Mouse (Mus musculus) embryonic fibroblast, embryonic 13.5 days (primary cell): ENCODE measurements around the gene Rgs17. TPM values are rescaled to one million over a fixed set of nuclear protein-coding genes. Genes with fewer than 3 reads are reported as not detected.

Experiments
- H3K27ac ChIP-seq: 2 replicates; pipeline ENCODE4 v1.5.1; 2012; ENCODE audit warnings: low read length, control low read depth, inconsistent platforms; ENCODE audit not compliant: insufficient read depth
- H3K4me1 ChIP-seq: 2 replicates; pipeline ENCODE4 v1.6.1; 2011; ENCODE audit warnings: low read length; ENCODE audit not compliant: control insufficient read depth, insufficient read depth
- H3K4me3 ChIP-seq: 2 replicates; pipeline ENCODE4 v1.5.1; 2011; ENCODE audit warnings: mild to moderate bottlenecking, control low read depth, low read length; ENCODE audit not compliant: insufficient read depth
- CTCF ChIP-seq: IDR thresholded peaks from 2 replicates; pipeline ENCODE4 v1.5.1; 2011; ENCODE audit warnings: mild to moderate bottlenecking, control low read depth, low read length, moderate library complexity, borderline replicate concordance; ENCODE audit not compliant: insufficient read depth
- POLR2A ChIP-seq: IDR thresholded peaks from 2 replicates; pipeline ENCODE4 v1.6.1; 2011; ENCODE audit warnings: low read depth, mild to moderate bottlenecking, control low read depth, low read length, moderate library complexity
- polyA plus RNA-seq: library from polyadenylated mRNA; stranded (reverse); fragments of >200 nt; gene quantifications from 2 replicates; pipeline ENCODE4 v1.2.4, GENCODE M21; 2011; ENCODE audit warnings: low read depth; ENCODE audit not compliant: missing spikeins, insufficient read length

Rgs17 gene
- polyA plus RNA-seq, 1 experiment: 14.6 TPM

DNA sequence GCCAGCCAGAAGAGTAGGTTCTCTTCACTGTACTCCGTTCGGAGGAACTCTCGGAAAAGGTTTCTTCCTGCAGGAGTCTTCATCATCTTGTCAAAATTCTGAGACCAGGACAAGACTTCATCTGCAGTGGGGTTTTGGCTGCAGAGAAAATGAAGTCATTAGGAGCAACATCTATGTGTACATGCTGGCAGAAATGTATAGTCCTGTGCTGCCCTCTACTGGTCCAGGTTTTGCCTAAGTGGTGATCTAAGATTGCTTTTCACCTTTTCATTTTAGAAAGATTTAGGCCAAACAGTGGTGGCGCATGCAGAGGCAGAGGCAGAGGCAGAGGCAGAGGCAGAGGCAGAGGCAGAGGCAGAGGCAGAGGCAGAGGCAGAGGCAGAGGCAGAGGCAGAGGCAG, 80.8 kb downstream of the Rgs17 start:
- no peak for TF ChIP-seq CTCF
- TF ChIP-seq POLR2A: no peak
- no peaks in the 10 kb centered on the region for H3K4me1 ChIP-seq
- no peak overlapping the region for H3K27ac ChIP-seq
- H3K4me3 ChIP-seq: no peak overlapping the region

DNA sequence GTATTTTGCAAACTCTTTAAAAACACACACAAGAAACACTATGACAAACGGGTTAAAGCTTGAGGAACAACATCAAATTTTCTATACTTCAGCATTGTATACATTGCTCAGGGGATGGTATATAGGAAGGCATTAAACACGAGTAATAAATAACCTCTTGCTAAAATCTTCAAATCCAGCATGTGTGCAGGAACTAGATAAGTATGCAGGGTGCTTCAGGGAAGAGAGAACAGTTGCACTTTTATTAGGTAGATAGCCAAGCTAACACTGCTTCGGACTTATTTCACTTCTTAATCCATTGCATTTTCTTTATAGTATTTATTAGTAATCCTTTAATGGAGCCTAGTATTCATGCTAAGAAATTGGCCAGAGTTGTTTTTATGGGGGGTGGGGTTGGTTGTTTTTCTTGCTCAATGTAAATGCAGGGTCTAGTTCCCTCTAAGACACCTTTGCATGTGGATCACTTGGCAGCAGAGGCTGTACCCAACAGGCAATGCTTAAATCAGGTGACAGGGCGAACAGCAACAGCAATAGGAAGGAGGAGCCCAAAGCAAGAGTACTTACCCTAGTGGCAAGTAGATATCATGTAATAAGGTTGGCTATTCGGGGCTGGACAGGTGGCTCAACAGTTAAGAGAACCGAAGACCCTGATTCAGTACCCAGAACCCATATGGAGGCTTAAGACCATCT, 95.7 kb downstream of the Rgs17 start:
- H3K4me3 ChIP-seq: no peak overlapping the region
- no peak overlapping the region for H3K27ac ChIP-seq
- no peak for TF ChIP-seq POLR2A
- TF ChIP-seq CTCF: no peak
- peaks cover 6% of the 10 kb centered on the region; the same call in 1 of the 2 replicates for H3K4me1 ChIP-seq

DNA sequence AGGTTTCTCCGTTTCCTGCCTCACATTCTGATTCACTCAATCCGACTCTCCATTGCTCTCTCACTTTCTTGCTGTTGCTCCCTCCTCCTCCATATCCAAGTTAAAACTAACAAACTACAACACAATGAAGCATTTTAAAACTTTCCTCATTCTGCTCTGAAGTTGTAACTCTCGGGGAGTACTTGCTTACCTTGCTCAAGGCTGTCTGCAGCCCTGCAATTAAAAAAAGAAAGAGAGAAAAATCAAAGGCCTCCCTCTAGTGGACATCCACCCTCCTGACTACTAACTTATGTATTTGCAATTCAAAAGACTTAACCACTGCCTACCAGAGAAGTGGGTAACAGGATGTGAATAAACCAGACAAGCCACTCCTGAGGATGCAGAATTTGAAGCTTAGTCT, 97.4 kb downstream of the Rgs17 start:
- TF ChIP-seq POLR2A: no peak
- TF ChIP-seq CTCF: no peak
- peak overlapping the region; percentile 13 for H3K27ac ChIP-seq
- H3K4me1 ChIP-seq: peaks cover 6% of the 10 kb centered on the region; the same call in 1 of the 2 replicates
- peak overlapping the region; percentile 41 for H3K4me3 ChIP-seq

DNA sequence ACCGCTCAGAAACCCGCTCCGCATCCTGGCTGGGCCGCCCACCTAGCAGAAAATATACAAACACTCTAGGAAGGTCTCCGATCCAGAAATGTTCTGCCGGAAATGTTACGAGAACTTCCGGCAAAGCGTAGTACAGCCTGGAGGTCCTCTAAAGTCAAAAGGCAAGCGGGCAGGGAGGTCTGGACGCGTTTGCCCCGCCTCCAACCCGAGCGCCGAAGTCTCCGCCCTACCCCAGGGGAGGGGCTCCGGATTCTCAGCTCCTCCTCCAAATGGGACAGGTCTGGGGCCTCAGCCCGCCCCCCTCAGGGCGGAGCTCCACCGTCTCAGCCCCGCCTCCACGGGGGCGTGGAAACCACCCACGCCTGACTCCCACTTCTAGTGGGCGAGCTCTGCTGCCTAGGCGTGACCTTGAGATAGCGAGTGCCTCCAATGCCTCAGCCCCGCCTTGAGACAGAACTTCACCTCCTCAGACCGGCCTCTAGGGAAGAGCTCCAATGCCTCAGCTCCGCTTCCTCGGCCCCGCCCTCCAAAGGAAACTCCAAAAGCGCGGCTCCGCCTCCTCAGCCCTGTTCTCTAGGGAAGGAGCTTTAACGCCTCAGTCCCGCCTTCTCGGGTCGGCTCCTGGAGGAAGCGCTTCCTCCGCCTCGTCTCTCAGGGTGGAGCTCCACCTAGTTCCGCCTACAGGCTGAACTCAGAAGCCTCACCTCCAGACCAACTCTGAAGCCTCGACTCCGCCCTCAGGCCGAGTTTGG, 98.3 kb downstream of the Rgs17 start, which contains the start of gene Mtrf1l:
TSS of gene Mtrf1l (minus strand) at position 171 of the 752 bp plus-strand sequence.
- Histone ChIP-seq H3K4me3 (peak within 1 kb of the TSS; percentile 77), H3K27ac (peak within 1 kb of the TSS; percentile 50)
- TF ChIP-seq CTCF (no peak), POLR2A (peak; percentile 70)

DNA sequence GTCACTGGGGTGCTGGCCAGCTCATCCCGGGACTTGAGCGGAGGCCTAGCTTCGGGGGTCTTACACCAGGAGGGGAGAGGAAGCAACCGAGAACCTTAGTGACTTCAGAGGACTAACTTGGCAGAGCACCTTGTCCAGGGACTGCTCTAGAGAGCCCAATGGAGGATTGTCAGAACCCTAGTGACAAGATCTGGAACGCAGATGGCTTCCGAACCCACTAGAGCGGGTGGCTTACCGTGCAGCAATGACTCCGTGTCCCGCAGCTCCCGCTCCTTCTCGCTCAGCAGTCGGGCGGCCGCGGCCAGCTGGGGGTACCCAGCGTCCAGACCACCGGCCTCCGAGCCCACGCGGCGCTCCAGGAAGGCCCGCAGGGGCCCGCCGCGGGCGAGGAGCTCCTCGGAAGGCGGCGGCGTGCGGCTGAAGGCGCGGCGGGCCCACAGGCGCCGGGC, 98.9 kb downstream of the Rgs17 start:
- peaks cover 6% of the 10 kb centered on the region; the same call in 1 of the 2 replicates for H3K4me1 ChIP-seq
- TF ChIP-seq CTCF: no peak
- TF ChIP-seq POLR2A: no peak
- peak overlapping the region; percentile 39 for H3K27ac ChIP-seq
- H3K4me3 ChIP-seq: peak overlapping the region; percentile 77

More for the DNA sequence above, 98.3 kb downstream of the Rgs17 start, which contains the start of gene Mtrf1l:
- peaks cover 6% of the 10 kb centered on the region; the same call in 1 of the 2 replicates for H3K4me1 ChIP-seq

DNA sequence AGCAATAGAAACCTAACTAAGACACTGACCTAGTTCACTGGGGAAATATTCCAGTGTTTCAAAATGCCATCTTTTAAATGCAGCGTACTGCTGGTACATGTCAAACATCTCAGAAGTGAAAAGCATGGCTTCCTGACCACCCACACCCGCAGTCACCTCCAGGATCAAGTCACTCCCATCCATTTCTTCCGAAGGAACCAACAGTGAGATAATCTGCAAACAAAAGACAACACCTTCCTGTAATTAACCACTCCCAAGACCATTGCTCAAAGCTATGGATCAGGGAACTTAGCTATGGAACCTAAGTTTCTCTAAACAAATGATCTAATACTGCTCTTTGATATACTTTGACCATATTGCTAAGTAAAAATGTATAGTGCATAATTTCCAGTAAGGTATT, 103.4 kb downstream of the Rgs17 start:
- H3K27ac ChIP-seq: no peak overlapping the region
- TF ChIP-seq CTCF (no peak), POLR2A (no peak)
- peaks cover 6% of the 10 kb centered on the region; the same call in 1 of the 2 replicates for H3K4me1 ChIP-seq
- H3K4me3 ChIP-seq: no peak overlapping the region

DNA sequence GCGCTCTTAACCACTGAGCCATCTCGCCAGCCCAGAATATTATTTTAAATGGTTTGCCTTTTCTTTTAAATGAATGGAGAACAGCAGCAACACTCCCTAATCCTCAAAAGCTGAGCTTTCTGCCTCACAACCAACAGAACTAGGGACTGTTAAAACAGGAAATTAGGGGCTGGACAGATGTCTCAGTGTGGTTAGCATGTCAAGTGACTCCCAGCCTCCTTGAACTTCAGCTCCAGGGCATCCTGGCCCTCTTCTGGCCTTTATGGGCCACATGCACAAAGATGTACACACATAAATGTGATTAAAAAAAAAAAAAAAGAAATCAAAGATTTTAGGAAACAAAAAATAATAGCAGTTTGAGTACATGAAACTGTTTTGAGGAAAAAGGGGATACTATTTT, 106.2 kb downstream of the Rgs17 start:
- Histone ChIP-seq H3K27ac (no peak overlapping the region), H3K4me3 (no peak overlapping the region), H3K4me1 (no peaks in the 10 kb centered on the region)
- TF ChIP-seq CTCF (no peak), POLR2A (no peak)

DNA sequence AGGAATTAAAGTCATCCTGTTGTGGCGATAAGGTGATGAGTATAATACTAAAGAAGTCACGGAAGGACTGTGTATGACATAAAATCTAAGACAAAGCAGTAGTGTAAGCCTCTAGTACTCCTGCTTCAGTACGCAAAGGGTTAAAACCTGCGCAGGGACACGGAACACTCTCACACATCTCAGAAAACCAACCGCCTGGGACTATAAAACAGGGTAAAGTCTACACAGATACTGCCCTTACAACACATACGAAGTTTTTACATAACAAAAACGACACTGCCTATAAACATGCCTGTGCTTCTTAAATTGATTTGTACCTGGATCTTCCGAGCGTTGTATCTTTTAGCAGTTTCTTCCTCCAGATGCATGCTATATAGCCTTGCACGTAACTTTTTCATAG, 108.5 kb downstream of the Rgs17 start:
- H3K4me1 ChIP-seq: no peaks in the 10 kb centered on the region

DNA sequence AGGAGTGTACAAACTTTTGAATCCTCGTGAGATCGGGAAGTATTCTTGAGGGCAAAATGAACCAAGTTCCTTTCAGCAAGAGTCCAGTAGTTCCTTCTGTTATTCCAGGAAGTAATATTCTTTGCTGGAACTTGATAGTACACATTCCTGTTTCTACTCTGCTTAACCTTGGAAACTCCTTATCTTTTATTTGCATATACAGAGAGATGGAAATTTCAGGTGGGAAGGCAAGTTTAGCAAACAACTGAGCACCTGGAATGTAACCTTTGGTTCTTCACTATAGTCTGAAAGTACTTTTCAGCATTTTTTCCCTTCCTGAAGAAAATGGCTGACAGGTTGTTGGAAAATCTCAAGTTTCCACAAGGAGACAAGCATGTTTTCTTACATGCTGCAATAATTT, 114.5 kb downstream of the Rgs17 start:
- no peak overlapping the region for H3K4me3 ChIP-seq
- TF ChIP-seq POLR2A (no peak), CTCF (no peak)
- H3K4me1 ChIP-seq: no peaks in the 10 kb centered on the region; the same call in 1 of the 2 replicates
- H3K27ac ChIP-seq: no peak overlapping the region

More for the DNA sequence above, 108.5 kb downstream of the Rgs17 start:
- H3K4me3 ChIP-seq: no peak overlapping the region
- no peak for TF ChIP-seq CTCF
- no peak for TF ChIP-seq POLR2A
- no peak overlapping the region for H3K27ac ChIP-seq

DNA sequence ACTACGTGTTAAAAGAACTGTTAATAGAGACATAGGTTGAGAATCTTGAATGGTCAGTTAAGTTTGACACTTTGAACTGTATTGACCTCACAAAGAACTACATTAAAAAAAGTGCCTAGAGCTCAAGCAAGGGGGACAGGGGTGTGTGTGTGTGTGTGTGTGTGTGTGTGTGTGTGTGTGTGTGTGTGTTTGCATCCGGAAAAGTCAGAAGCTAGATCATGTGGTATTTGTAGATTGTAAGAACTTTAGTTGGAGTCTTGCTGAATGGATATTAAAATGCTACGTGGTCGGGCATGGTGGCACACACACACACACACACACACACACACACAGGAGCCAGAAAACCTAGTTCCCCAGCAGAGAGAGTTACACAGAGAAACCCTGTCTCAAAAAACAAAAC, 115.2 kb downstream of the Rgs17 start:
- no peak for TF ChIP-seq POLR2A
- no peak for TF ChIP-seq CTCF
- Histone ChIP-seq H3K4me3 (no peak overlapping the region), H3K4me1 (no peaks in the 10 kb centered on the region; the same call in 1 of the 2 replicates), H3K27ac (no peak overlapping the region)
